Mouse (Mus musculus) granulocyte monocyte progenitor cell, adult 5-6 weeks (primary cell): ENCODE measurements around the gene Ablim1. TPM values are rescaled to one million over a fixed set of nuclear protein-coding genes. Genes with fewer than 3 reads are reported as not detected.

Experiments used
- ATAC-seq: replicated peaks from 2 replicates; pipeline ENCODE4 v1.8.0; 2016; ENCODE audit warnings: mild to moderate bottlenecking, moderate TSS enrichment, inconsistent platforms; ENCODE audit not compliant: poor library complexity, severe bottlenecking
- total RNA-seq, 2 experiments: library from RNA; stranded (forward) in 1 of 2; stranded (reverse) in 1 of 2; fragments of 200-712, 200-1000 nt in 1 of 2; fragments of >200 nt in 1 of 2; fragmentation: Nextera tagmentation in 1 of 2; gene quantifications; 2 replicates each; pipeline ENCODE4 v1.2.3; 2014 to 2017

Ablim1 gene
- total RNA-seq (2014; fragmentation: Nextera tagmentation), result 8.6 and 9.4 TPM in 2 replicates
- total RNA-seq (2017), result 8.0 and 8.9 TPM in 2 replicates

GRCm38 (mm10) chr19:57314346-57315012 is at the start of gene Ablim1:
Gene Ablim1 (minus strand): TSS chr19:57314919.
- ATAC-seq, result peak; percentile 68

GRCm38 (mm10) chr19:57363538-57363937 is 48.8 kb upstream of the Ablim1 start:
- ATAC-seq, result no peak

GRCm38 (mm10) chr19:57363076-57363475 is 48.4 kb upstream of the Ablim1 start:
- no peak for ATAC-seq

GRCm38 (mm10) chr19:57362586-57362985 is 47.9 kb upstream of the Ablim1 start:
- no peak for ATAC-seq

GRCm38 (mm10) chr19:57361939-57362307 is 47.2 kb upstream of the Ablim1 start:
- ATAC-seq, result no peak

GRCm38 (mm10) chr19:57361131-57361938 is 46.6 kb upstream of the Ablim1 start:
- ATAC-seq, result peak; percentile 21

- ATAC-seq, result peak; percentile 70
These were observed 45.8 kb upstream of the Ablim1 start, which contains the start of gene Fam160b1 for GRCm38 (mm10) chr19:57360341-57361130. Gene Fam160b1 (plus strand): TSS chr19:57360680.

- ATAC-seq, result no peak
These were observed 45.1 kb upstream of the Ablim1 start for GRCm38 (mm10) chr19:57359701-57360326.

- ATAC-seq, result no peak
These were observed 44.3 kb upstream of the Ablim1 start for GRCm38 (mm10) chr19:57358836-57359598.

- ATAC-seq, result peak; percentile 49
These were observed 43.6 kb upstream of the Ablim1 start for GRCm38 (mm10) chr19:57358322-57358721.

GRCm38 (mm10) chr19:57357811-57358210 is 43.1 kb upstream of the Ablim1 start:
- no peak for ATAC-seq

GRCm38 (mm10) chr19:57357244-57357643 is 42.5 kb upstream of the Ablim1 start:
- no peak for ATAC-seq

- ATAC-seq, result peak; percentile 15
These were observed 41.6 kb upstream of the Ablim1 start for GRCm38 (mm10) chr19:57356273-57356672.

- peak; percentile 49 for ATAC-seq
These were observed 40.9 kb upstream of the Ablim1 start for GRCm38 (mm10) chr19:57355451-57356251.

GRCm38 (mm10) chr19:57354715-57355114 is 40.0 kb upstream of the Ablim1 start:
- peak; percentile 61 for ATAC-seq

- no peak for ATAC-seq
These were observed 39.3 kb upstream of the Ablim1 start for GRCm38 (mm10) chr19:57354050-57354449.

- no peak for ATAC-seq
These were observed 38.5 kb upstream of the Ablim1 start for GRCm38 (mm10) chr19:57353228-57353627.

- ATAC-seq, result no peak
These were observed 37.7 kb upstream of the Ablim1 start for GRCm38 (mm10) chr19:57352337-57352935.
